Mouse (Mus musculus) E14TG2a.4 (cell line): ENCODE measurements at regions not wholly inside any gene's neighbourhood (a gene's known extent, or its start where the extent isn't known, plus 50 kb on each side); places are given as distances from the start of the nearest gene placed in this dataset.

Source experiments
- CTCF ChIP-seq: conservative IDR thresholded peaks from 2 replicates; pipeline ENCODE4 v1.5.1; 2014; ENCODE audit warnings: low read length
- NANOG ChIP-seq: IDR thresholded peaks from 2 replicates; pipeline ENCODE4 v1.6.1; 2014; ENCODE audit warnings: borderline replicate concordance, low read length, mixed read lengths
- POU5F1 ChIP-seq: IDR thresholded peaks from 2 replicates; pipeline ENCODE4 v1.6.1; 2014; ENCODE audit warnings: low read length, borderline replicate concordance

DNA sequence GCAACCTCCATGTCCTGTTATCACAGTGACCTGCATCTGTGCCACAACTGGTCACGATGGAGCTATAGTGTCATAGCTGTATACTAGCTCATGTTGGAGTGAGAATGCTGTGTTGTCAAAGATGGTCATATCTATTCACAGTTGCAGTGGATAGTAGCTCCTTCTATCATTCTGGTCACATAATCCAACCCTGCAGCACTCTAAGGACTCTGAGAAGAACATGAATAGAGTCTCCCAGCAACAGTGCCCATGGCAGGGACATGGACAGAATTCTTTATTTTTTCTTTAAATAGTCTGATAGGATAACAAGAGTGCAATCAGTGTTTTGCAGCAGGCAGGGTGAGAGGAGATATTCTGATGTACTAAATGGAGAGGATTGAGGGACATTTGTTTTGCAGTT is 67.1 kb upstream of the Ednrb start:
- TF ChIP-seq CTCF (no peak), NANOG (no peak), POU5F1 (no peak)
